Mouse (Mus musculus) inflammation-experienced regulatory T-cells, adult 6 months (primary cell): ENCODE data around the gene Olfr1294. TPM values are rescaled to one million over a fixed set of nuclear protein-coding genes. Genes with fewer than 3 reads are reported as not detected.

Experiments used
- ATAC-seq: one replicate; pipeline ENCODE4 v1.8.0; 2017
- polyA plus RNA-seq, 3 experiments: library from polyadenylated mRNA; unstranded; fragments of 100-300 nt; shearing (Covaris generic); gene quantifications; one replicate each; pipeline ENCODE4 v1.2.1; 2017

The Olfr1294 gene
- polyA plus RNA-seq, result not detected

- ATAC-seq, result no peak
Measured at GRCm38 (mm10) chr2:111540191-111540590, at the start of gene Olfr1294. Olfr1294 (minus strand) TSS chr2:111540291.

- ATAC-seq, result no peak
Measured at GRCm38 (mm10) chr2:111569581-111569980, 29.5 kb upstream of the Olfr1294 start, which contains the start of gene Olfr1295. Olfr1295 (minus strand) TSS chr2:111569681.

DNA sequence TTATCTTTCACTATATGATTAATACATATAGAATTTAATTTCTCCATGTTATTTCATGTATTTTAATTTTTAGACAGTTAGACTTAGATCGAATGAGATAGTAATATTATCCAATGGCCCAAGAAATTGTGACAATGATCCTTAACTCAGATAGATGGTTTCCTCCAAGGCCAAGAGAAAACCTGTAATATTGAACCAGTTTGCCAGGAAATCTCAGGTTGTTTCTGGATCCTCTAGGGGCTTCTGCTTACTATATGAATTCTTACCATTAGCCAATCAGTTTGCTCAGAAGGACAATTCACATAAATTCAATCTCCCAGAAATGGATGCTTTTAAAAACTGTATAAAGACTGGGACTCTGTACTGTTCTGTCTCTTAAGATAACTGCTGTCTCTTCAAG, 15.2 kb downstream of the Olfr1294 start, which contains the start of gene Olfr1293-ps:
Gene Olfr1293-ps, plus strand, starts transcription at position 301 of the 400 bp plus-strand sequence.
- ATAC-seq, result no peak

GRCm38 (mm10) chr2:111517451-111517850, 22.6 kb downstream of the Olfr1294 start:
- no peak for ATAC-seq

GRCm38 (mm10) chr2:111496880-111497279, 43.2 kb downstream of the Olfr1294 start, which contains the start of gene Olfr1291-ps1:
Olfr1291-ps1 (plus strand) TSS chr2:111497180.
- ATAC-seq, result no peak

GRCm38 (mm10) chr2:111493729-111494128, 46.4 kb downstream of the Olfr1294 start, which contains the start of gene Olfr1290:
Olfr1290 (minus strand) TSS chr2:111493829.
- no peak for ATAC-seq

Other genes with a start within 250 kb of the Olfr1294 start
- gene Olfr1279, start 239.7 kb downstream of the Olfr1294 start, polyA plus RNA-seq, result not detected
- not detected for gene Olfr1280, start 226.3 kb downstream of the Olfr1294 start, polyA plus RNA-seq
- gene Olfr1281, start 213.8 kb downstream of the Olfr1294 start, polyA plus RNA-seq, result not detected
- gene Olfr1282, start 204.2 kb downstream of the Olfr1294 start, polyA plus RNA-seq, result not detected
- not detected for gene Olfr1283, start 173.5 kb downstream of the Olfr1294 start, polyA plus RNA-seq
- not detected for gene Olfr1284, start 164.8 kb downstream of the Olfr1294 start, polyA plus RNA-seq
- gene Olfr1286, start 117.2 kb downstream of the Olfr1294 start, polyA plus RNA-seq, result not detected
- not detected for gene Olfr1287, start 91.1 kb downstream of the Olfr1294 start, polyA plus RNA-seq
- not detected for gene Olfr1288, start 66.2 kb downstream of the Olfr1294 start, polyA plus RNA-seq
- not detected for gene Olfr1289, start 59.5 kb downstream of the Olfr1294 start, polyA plus RNA-seq
- not detected for gene Olfr1290, start 46.5 kb downstream of the Olfr1294 start, polyA plus RNA-seq
- gene Olfr1291-ps1, start 43.1 kb downstream of the Olfr1294 start, polyA plus RNA-seq, result under 1 TPM in 1 of 3 experiments, not detected in 2; 0.07 TPM
- not detected for gene Olfr1293-ps, start 15.1 kb downstream of the Olfr1294 start, polyA plus RNA-seq
- gene Olfr1295, start 29.4 kb upstream of the Olfr1294 start, polyA plus RNA-seq, result not detected
- not detected for gene Olfr1297, start 86.2 kb upstream of the Olfr1294 start, polyA plus RNA-seq
- not detected for gene Olfr1298, start 108.9 kb upstream of the Olfr1294 start, polyA plus RNA-seq
- gene Olfr1299, start 121.1 kb upstream of the Olfr1294 start, polyA plus RNA-seq, result not detected
- not detected for gene Olfr1301, start 210.7 kb upstream of the Olfr1294 start, polyA plus RNA-seq
- gene Olfr1302, start 237.1 kb upstream of the Olfr1294 start, polyA plus RNA-seq, result not detected